Mouse (Mus musculus) gastrocnemius, postnatal 10 days (tissue): ENCODE measurements around the gene Ago3. TPM values are rescaled to one million over a fixed set of nuclear protein-coding genes. Genes with fewer than 3 reads are reported as not detected.

Experiments used
- DNase-seq: peaks from one replicate; pipeline ENCODE4 v3.0.0; 2021; ENCODE audit warnings: mixed read lengths
- long read RNA-seq, 2 experiments: library from polyadenylated mRNA; stranded (forward); transcript quantifications; one replicate each; pipeline ENCODE4 v2.0.0; 2021
- total RNA-seq, 2 experiments: library from RNA; stranded (reverse); gene quantifications; 2 replicates each; pipeline ENCODE4 v1.2.3; 2021

Ago3 gene
- 10 to 100 TPM in 1 of 2 experiments, 1 to 10 TPM in 1; 7.3 to 11.5 TPM for total RNA-seq
- long read RNA-seq, experiment 1, partial matches to known transcripts: 0 of 2 reads
- long read RNA-seq, experiment 1, other reads (novel, unspliced or antisense): 2 of 2 reads
- long read RNA-seq, experiment 2, full-length matches to known transcripts: 1 of 6 reads
- long read RNA-seq, experiment 2, partial matches to known transcripts: 0 of 6 reads
- long read RNA-seq, experiment 2, other reads (novel, unspliced or antisense): 5 of 6 reads

DNA sequence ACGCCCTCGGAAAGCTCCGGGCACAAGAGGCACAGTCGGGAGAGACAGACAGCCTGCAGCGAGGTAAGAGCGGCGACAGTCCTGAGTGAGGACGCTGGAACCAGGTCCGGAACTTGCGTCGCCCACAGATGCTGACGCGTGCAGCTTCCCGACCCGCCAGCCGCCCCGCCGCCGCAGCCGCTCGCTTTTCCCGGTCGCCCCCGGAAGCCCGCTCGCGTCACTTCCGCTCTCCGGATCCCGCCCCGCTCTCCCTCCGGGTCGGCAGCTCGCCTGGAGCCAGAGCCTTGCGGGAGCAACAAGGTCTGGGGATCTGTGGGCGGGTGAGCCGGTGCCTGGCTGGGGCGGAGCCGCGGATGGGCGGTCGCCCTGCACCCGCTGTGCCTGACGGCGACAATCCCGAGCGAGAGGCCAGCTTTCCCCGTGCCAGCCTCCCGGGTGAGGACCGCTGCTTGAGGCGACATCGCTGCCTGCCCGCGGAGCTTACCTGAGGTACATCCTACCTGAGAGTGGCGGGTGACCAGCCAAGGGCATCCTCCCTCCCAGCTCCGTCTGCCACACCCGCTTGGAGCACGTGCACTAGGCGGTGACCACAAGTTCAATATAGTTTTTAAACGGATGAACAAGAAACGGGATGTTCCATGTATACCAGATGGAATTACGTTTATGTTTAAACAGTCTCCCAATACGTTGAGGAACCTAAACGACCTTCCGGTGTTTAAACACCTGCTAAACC, at the start of gene Ago3:
Gene Ago3 (minus strand): TSS at position 210 of the 733 bp plus-strand sequence.
- peak; percentile 97 for DNase-seq

DNA sequence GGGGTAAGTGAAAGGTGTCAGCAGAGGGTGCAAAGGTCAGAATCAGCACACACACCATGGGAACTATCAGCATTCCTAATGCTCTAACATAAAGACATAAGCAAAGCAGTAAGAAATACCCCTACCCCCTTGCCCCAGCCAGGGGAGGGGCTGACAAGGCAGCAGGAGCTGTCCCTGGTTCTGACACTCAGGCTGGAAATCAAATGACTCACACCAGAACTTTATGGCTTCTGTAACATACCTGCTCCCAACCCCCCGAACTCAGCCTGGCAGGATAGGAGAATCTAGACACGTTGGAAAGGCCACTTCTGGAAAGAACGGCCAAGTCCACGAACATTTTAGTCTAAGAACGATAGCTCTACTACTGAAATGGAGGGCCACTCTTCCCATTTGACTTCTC, 43.7 kb upstream of the Ago3 start:
- no peak for DNase-seq

GRCm38 (mm10) chr4:126469334-126469733, 40.0 kb upstream of the Ago3 start:
- DNase-seq: no peak

DNA sequence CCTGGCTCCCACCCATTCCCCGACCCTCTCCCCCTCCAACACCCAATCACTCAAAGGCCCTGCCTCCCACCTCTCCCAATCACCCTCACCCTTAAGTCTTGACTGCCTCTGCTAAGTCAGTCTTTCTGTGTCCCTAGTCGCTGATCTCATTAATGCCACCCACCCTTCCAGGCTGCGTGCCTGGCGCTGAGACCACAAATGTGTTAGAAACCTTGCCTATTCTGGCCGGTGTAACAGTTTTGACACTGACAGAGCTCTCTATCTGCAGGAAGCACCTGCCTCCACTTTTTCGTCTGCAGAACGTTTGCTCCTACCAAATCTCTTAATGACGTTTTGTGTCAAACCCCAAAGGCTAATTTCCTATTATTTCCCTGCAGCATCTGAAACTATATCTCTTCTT, 39.6 kb upstream of the Ago3 start:
- no peak for DNase-seq

DNA sequence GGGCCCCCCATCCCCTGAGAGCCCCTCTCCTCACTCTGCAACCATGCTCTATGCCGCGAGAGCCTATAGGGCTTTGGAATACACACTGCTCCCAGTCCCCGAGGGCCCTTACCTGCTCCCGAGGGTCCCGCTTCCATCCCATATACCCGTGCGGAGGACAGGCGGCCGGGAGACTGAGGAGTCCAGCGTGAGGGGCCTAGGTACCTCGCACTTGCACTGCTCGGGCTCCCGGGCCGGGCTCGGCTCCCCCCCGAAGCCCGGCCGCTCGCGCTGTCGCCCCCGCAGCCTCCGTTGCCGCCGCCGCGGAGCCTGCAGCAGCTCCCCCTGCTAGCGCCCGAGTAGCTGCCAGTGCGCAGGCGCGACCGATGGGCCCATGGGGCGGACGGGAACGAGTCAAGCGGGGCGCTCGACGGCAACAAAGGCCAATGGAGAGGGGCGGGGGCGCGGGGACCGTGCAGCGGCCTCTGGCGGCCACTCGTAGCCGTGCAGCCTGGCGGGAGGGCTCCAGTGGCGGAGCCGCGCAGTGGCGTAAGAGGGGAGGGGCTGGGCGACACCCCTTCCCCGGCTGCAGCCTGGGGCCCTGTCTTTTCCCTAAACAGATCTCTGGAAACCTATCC, 39.0 kb upstream of the Ago3 start, which contains the start of gene Ago1:
Gene Ago1 (minus strand): TSS at position 299 of the 617 bp plus-strand sequence.
- peak; percentile 97 for DNase-seq

- DNase-seq: peak; percentile 52
Measured at GRCm38 (mm10) chr4:126467721-126468284, 38.4 kb upstream of the Ago3 start.

DNA sequence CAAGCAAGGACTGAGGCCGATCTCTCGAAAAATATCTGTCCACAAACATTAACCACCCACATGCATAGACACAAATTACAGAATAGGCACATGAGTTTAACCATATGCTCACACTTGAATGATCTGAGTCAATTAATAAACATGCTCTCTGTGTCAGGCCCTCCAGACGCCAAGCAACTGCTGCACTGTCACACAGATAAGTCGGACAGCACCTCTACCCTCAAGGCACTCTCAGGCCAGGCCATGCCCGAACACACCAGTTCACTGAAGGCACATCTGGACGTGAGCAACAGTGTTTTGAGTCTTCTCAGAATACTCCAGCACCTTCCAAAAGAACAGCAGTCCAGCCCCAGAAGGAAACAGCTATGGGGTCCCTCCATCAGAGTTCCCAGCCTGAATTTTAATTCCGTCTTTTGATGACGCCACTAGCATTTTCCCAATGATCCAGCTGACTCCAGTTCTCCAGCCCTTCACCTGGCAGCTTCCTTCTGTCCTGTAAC, 36.9 kb upstream of the Ago3 start:
- no peak for DNase-seq

- DNase-seq: no peak
Measured at GRCm38 (mm10) chr4:126465843-126466242, 36.5 kb upstream of the Ago3 start.

- DNase-seq: no peak
Measured at GRCm38 (mm10) chr4:126464892-126465235, 35.5 kb upstream of the Ago3 start.

- DNase-seq: no peak
Measured at GRCm38 (mm10) chr4:126464189-126464891, 35.0 kb upstream of the Ago3 start.

DNA sequence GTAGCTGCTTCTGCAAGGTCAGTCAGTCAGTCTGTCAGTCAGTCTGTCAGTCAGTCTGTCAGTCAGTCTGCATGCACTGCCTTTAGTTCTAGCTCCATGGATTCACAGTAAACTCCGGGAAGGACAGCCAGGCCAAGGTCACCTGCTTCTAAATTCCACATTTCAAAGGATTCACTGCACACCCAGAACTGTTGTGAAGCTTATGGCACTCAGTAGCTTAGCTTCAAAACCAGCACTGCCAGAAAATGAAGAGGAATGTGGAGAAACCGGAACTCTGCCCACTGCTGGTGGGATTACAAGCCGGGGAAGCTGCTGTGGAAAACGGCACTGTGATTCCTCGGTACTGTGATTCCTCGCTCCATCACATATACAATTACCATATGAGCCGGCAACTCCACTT, 26.1 kb upstream of the Ago3 start:
- DNase-seq: no peak

DNA sequence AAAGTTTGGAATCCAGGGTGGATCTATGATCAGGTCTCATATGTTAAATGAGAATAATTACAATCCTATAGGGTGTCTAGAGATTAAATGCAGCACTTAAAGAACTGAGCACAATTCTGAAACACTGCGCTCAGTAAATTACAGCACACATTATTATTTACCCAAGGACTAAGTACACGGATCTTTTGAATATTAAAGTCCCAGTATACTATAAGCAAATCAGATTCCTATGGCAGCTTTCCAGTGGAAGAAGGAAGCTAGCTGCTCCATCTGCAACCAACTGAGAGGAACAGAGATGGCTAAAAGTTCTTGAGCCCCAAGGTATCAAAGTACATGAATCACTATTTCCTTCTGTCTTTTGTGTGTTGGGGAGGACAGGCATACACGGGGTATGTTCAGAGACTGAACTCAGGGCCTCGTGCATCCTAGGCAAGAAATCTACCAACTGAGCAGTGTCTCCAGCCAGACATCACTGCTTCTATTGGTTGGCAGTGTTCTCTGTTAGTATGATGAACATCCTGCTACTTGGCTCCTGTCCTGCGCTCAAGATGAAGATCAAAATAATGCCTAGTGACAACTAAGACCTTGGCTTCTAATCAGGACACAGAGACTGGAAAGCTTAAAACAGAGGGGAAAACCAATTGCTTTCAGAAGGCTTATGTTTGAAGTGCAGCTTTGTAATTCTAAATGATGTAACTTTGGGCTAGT, 25.3 kb upstream of the Ago3 start:
- no peak for DNase-seq

GRCm38 (mm10) chr4:126450268-126450667, 20.9 kb upstream of the Ago3 start:
- DNase-seq: no peak

- peak; percentile 18 for DNase-seq
Measured at GRCm38 (mm10) chr4:126447126-126447525, 17.8 kb upstream of the Ago3 start.

GRCm38 (mm10) chr4:126444528-126444927, 15.2 kb upstream of the Ago3 start:
- no peak for DNase-seq

DNA sequence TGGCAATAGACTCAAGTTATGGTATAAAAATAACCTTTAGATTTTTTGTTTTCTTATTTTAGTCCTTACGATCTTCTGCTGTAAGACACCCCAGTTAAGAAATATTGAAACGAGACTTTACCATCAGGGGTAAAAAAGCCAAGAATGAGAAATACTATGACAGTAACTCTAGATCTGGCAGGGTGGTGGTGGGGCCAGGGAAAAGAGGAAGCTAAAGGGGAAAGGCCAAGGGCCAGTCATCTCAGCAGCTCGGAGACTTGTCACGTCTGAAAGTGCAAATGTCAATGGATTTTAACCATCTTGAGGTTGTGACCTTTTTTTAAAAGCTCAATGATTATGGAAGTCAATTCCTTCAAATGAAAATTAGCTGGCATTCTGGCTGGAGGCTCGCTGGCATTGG, 8.9 kb upstream of the Ago3 start:
- DNase-seq: no peak

GRCm38 (mm10) chr4:126436268-126436667, 6.9 kb upstream of the Ago3 start:
- DNase-seq: no peak

DNA sequence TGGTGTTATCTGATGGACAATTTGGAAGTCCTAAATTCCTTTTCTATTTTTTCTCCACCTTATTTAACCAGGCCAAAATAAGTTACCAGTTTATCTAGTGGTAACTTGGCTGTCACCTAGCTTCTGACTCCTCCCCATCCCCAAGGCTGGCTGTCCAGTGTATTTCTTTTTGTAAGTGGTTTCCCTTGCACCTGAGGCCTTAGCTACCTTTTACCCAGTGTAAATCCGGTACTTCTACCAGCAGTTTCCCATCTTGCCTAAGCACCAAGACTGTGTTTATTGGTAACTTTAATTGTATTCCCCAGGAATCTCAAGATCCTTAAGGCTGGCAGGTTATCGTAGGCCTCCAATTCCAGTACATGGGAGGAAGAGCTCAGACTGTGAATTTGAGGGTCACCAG, 4.7 kb upstream of the Ago3 start:
- no peak for DNase-seq

- DNase-seq: no peak
Measured at GRCm38 (mm10) chr4:126433175-126433574, 3.8 kb upstream of the Ago3 start.

DNA sequence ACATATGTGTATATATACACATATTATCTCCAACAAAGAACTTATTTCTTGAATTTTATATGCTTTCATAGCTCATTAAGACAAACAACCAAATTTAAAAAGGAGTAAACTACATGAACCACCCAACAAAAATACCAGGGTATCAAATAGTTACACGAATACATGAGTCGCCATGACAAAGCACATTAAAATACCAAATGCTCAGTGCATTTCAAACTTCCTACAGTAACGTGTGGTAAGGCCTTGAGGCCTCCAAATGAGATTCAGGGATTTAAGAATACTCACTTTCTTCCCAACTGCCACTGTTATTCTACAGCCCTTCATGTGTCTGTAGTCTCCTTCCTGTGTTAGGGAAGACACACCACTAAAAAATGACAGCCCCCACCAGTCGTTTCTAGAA, 2.4 kb upstream of the Ago3 start:
- DNase-seq: no peak

GRCm38 (mm10) chr4:126428682-126429346, 542 bp downstream of the Ago3 start:
- no peak for DNase-seq
